Mouse (Mus musculus): Measurements from ENCODE around the gene Plk5. TPM values are rescaled to one million over a fixed set of nuclear protein-coding genes. Genes with fewer than 3 reads are reported as not detected.

Gene Plk5
- total and polyA plus RNA-seq, 3 experiments = 0.19 TPM; not detected in 1

GRCm38 (mm10) chr10:80314494-80315001 is 41.7 kb upstream of the Plk5 start:
- Histone ChIP-seq H3K27me3 (ENCODE audit: control insufficient read depth in 1 of 2, insufficient read depth in 2 of 2, low read length in 2 of 2) (no peaks in the 10 kb centered on the region), H3K27ac (ENCODE audit: control insufficient read depth, low read depth, low read length) (no peak overlapping the region), H3K4me1 (ENCODE audit: control insufficient read depth in 1 of 2, insufficient read depth in 2 of 2, low read length in 2 of 2) (peaks cover 0 to 24% of the 10 kb centered on the region in 2 experiments; a peak in 3 of 4 replicates), H3K4me3 (ENCODE audit: control insufficient read depth in 1 of 2, insufficient read depth in 1 of 2, low read depth in 2 of 2, low read length in 2 of 2) (no peak overlapping the region), H3K79me2 (ENCODE audit: control insufficient read depth, insufficient read depth, low read length, poor library complexity) (peaks cover 13% of the 10 kb centered on the region), H3K36me3 (ENCODE audit: control insufficient read depth in 1 of 2, insufficient read depth in 2 of 2, low read length in 2 of 2) (peaks cover 0 to 8% of the 10 kb centered on the region in 2 experiments; a peak in 2 of 4 replicates), H3K9me3 (replicated peaks; ENCODE audit: insufficient read depth, low read length) (no peaks in the 10 kb centered on the region), H3K9ac (ENCODE audit: control insufficient read depth, low read depth, low read length, poor library complexity, severe bottlenecking) (no peak overlapping the region)
- DNase-seq (ENCODE audit: low read depth, low spot score) = no peak
- TF ChIP-seq GATA1 (IDR thresholded peaks at IDR 0.05; ENCODE audit: low read depth, low read length) = no peak
- TF ChIP-seq ETS1 (IDR thresholded peaks at IDR 0.05; ENCODE audit: low read depth, low read length) = no peak
- no peak for TF ChIP-seq USF2 (IDR thresholded peaks at IDR 0.05; ENCODE audit: borderline replicate concordance in 1 of 2, insufficient read depth in 1 of 2, low read depth in 1 of 2, low read length in 2 of 2)
- TF ChIP-seq MXI1 (IDR thresholded peaks at IDR 0.05; ENCODE audit: low read depth, low read length) = no peak
- TF ChIP-seq JUND (IDR thresholded peaks at IDR 0.05; ENCODE audit: low read depth, low read length) = no peak
- TF ChIP-seq POLR2AphosphoS2 (IDR thresholded peaks at IDR 0.05; ENCODE audit: low read length) = no peak
- TF ChIP-seq ZMIZ1 (IDR thresholded peaks at IDR 0.05; ENCODE audit: low read depth, low read length) = no peak
- TF ChIP-seq HCFC1 (IDR thresholded peaks at IDR 0.05; ENCODE audit: low read depth, low read length) = no peak
- no peak for TF ChIP-seq ELF1 (IDR thresholded peaks at IDR 0.05; ENCODE audit: low read depth, low read length)
- no peak for TF ChIP-seq TBP (IDR thresholded peaks at IDR 0.05; ENCODE audit: low read depth, low read length)

- Histone ChIP-seq H3K4me1 (ENCODE audit: control insufficient read depth in 1 of 2, insufficient read depth in 2 of 2, low read length in 2 of 2) (peaks cover 0 to 24% of the 10 kb centered on the region in 2 experiments; a peak in 3 of 4 replicates), H3K79me2 (ENCODE audit: control insufficient read depth, insufficient read depth, low read length, poor library complexity) (peaks cover 20% of the 10 kb centered on the region), H3K27ac (ENCODE audit: control insufficient read depth, low read depth, low read length) (no peak overlapping the region), H3K9me3 (replicated peaks; ENCODE audit: insufficient read depth, low read length) (no peaks in the 10 kb centered on the region), H3K4me3 (ENCODE audit: control insufficient read depth in 1 of 2, insufficient read depth in 1 of 2, low read depth in 2 of 2, low read length in 2 of 2) (no peak overlapping the region), H3K27me3 (ENCODE audit: control insufficient read depth in 1 of 2, insufficient read depth in 2 of 2, low read length in 2 of 2) (no peaks in the 10 kb centered on the region), H3K9ac (ENCODE audit: control insufficient read depth, low read depth, low read length, poor library complexity, severe bottlenecking) (no peak overlapping the region), H3K36me3 (ENCODE audit: control insufficient read depth in 1 of 2, insufficient read depth in 2 of 2, low read length in 2 of 2) (peaks cover 0 to 8% of the 10 kb centered on the region in 2 experiments; a peak in 2 of 4 replicates)
- DNase-seq (ENCODE audit: low read depth, low spot score) = no peak
- TF ChIP-seq POLR2AphosphoS5 (IDR thresholded peaks at IDR 0.05; ENCODE audit: borderline replicate concordance, low read depth, low read length) (peak; percentile 42; the same call in 1 of the 2 replicates), SIN3A (IDR thresholded peaks at IDR 0.05; ENCODE audit: low read length) (no peak)
Measured at GRCm38 (mm10) chr10:80315315-80315714, 40.9 kb upstream of the Plk5 start.

GRCm38 (mm10) chr10:80316359-80316781 is 39.9 kb upstream of the Plk5 start:
- TF ChIP-seq NELFE (IDR thresholded peaks at IDR 0.05; ENCODE audit: low read depth, low read length) (no peak), CTCF (IDR thresholded peaks at IDR 0.05 in 2 of 3, conservative IDR thresholded peaks at IDR 0.05 in 1 of 3; ENCODE audit: control insufficient read depth in 1 of 3, insufficient read depth in 1 of 3, low read depth in 2 of 3, low read length in 3 of 3, poor library complexity in 1 of 3, severe bottlenecking in 1 of 3) (no peak), MAFK (IDR thresholded peaks at IDR 0.05; ENCODE audit: borderline replicate concordance, low read depth, low read length) (no peak), TBP (IDR thresholded peaks at IDR 0.05; ENCODE audit: low read depth, low read length) (no peak), ZMIZ1 (IDR thresholded peaks at IDR 0.05; ENCODE audit: low read depth, low read length) (0 out of 2 replicates have a peak, but pooled peaks have one; percentile 1), POLR2A (IDR thresholded peaks at IDR 0.05; ENCODE audit: control insufficient read depth in 1 of 2, insufficient read depth in 1 of 2, low read depth in 1 of 2, low read length in 2 of 2, poor library complexity in 1 of 2) (peak; percentile 39 to 43; a peak in 1 of 4 replicates), POLR2AphosphoS2 (IDR thresholded peaks at IDR 0.05; ENCODE audit: low read length) (peak; percentile 31; the same call in 1 of the 2 replicates)
- Histone ChIP-seq H3K27ac (ENCODE audit: control insufficient read depth, low read depth, low read length) (peak overlapping the region; percentile 35), H3K4me1 (ENCODE audit: control insufficient read depth in 1 of 2, insufficient read depth in 2 of 2, low read length in 2 of 2) (peaks cover 0 to 32% of the 10 kb centered on the region in 2 experiments; a peak in 3 of 4 replicates), H3K79me2 (ENCODE audit: control insufficient read depth, insufficient read depth, low read length, poor library complexity) (peaks cover 20% of the 10 kb centered on the region), H3K9ac (ENCODE audit: control insufficient read depth, low read depth, low read length, poor library complexity, severe bottlenecking) (peak overlapping the region; percentile 31), H3K27me3 (ENCODE audit: control insufficient read depth in 1 of 2, insufficient read depth in 2 of 2, low read length in 2 of 2) (no peaks in the 10 kb centered on the region), H3K36me3 (ENCODE audit: control insufficient read depth in 1 of 2, insufficient read depth in 2 of 2, low read length in 2 of 2) (peaks cover 0 to 11% of the 10 kb centered on the region in 2 experiments; a peak in 2 of 4 replicates), H3K9me3 (replicated peaks; ENCODE audit: insufficient read depth, low read length) (no peaks in the 10 kb centered on the region), H3K4me3 (ENCODE audit: control insufficient read depth in 1 of 2, insufficient read depth in 1 of 2, low read depth in 2 of 2, low read length in 2 of 2) (no peak overlapping the region)
- peak; percentile 60 for DNase-seq (ENCODE audit: low read depth, low spot score)
